Mouse (Mus musculus) gastrocnemius, adult 2 months (tissue): ENCODE results near the gene Gm45716. TPM values are rescaled to one million over a fixed set of nuclear protein-coding genes. Genes with fewer than 3 reads are reported as not detected.
A peak's percentile ranks its signal among the peaks of the same experiment; 100 is the strongest.

Source experiments
- DNase-seq: peaks from one replicate; pipeline ENCODE4 v3.0.0; 2022
- H3K27ac ChIP-seq: fragments of 200-600 bp; 2 replicates; pipeline ENCODE4 v1.8.1; 2022; ENCODE audit warnings: mild to moderate bottlenecking
- H3K4me3 ChIP-seq: fragments of 200-600 bp; 2 replicates; pipeline ENCODE4 v1.8.1; 2022; ENCODE audit warnings: mild to moderate bottlenecking, moderate library complexity
- CTCF ChIP-seq: fragments of 200-600 bp; IDR thresholded peaks from 2 replicates; pipeline ENCODE4 v1.8.1; 2022; ENCODE audit warnings: antibody characterized with exemption, mild to moderate bottlenecking, moderate library complexity
- intact Hi-C: fragments of 180-260 bp; cut with DNase I; formaldehyde crosslinking; loops from one replicate; pipeline ENCODE4 v1.15.1; 2025
- total RNA-seq, 2 experiments: library from RNA; stranded (reverse); gene quantifications; 2 replicates each; pipeline ENCODE4 v1.2.3; 2021

Gm45716 gene
- total RNA-seq, 2 experiments from 2014 or later: 1.2 to 2.7 TPM

GRCm38 (mm10) chr11:90175634-90176300, 11.7 kb upstream of the Gm45716 start:
- no peak for DNase-seq
- intact Hi-C loops: no loop called here
- Histone ChIP-seq H3K27ac (no peak overlapping the region), H3K4me3 (no peak overlapping the region)
- TF ChIP-seq CTCF: no peak

GRCm38 (mm10) chr11:90177389-90177788, 10.1 kb upstream of the Gm45716 start:
- Histone ChIP-seq H3K4me3 (no peak overlapping the region), H3K27ac (no peak overlapping the region)
- DNase-seq: no peak
- intact Hi-C loops: no loop called here
- TF ChIP-seq CTCF: no peak

- Histone ChIP-seq H3K27ac (no peak overlapping the region), H3K4me3 (no peak overlapping the region)
- no peak for DNase-seq
- peak; percentile 63 for TF ChIP-seq CTCF
- intact Hi-C loops: loop anchor here (2.0 to 5.0 kb wide), 2 partner anchors 124 to 433 kb away; no protein-coding TSS in a partner anchor
These were observed 4.1 kb upstream of the Gm45716 start for GRCm38 (mm10) chr11:90183361-90183760.

- no peak for TF ChIP-seq CTCF
- intact Hi-C loops: loop anchor here (5.0 kb wide), 2 partner anchors 63 to 123 kb away; partner anchors contain the start of gene Mmd
These were observed 2.7 kb upstream of the Gm45716 start for GRCm38 (mm10) chr11:90184756-90185155.

GRCm38 (mm10) chr11:90190156-90190555, 2.7 kb downstream of the Gm45716 start:
- no peak overlapping the region for H3K27ac ChIP-seq
- TF ChIP-seq CTCF: no peak
- no peak for DNase-seq
- intact Hi-C loops: no loop called here
- H3K4me3 ChIP-seq: no peak overlapping the region

More at GRCm38 (mm10) chr11:90184756-90185155, 2.7 kb upstream of the Gm45716 start:
- no peak overlapping the region for H3K4me3 ChIP-seq
- DNase-seq: no peak
- H3K27ac ChIP-seq: 0 out of 2 replicates have a peak overlapping the region, but pooled peaks have one; percentile 39

- TF ChIP-seq CTCF: no peak
- Histone ChIP-seq H3K4me3 (no peak overlapping the region), H3K27ac (no peak overlapping the region)
- intact Hi-C loops: no loop called here
- DNase-seq: no peak
These were observed 7.5 kb downstream of the Gm45716 start for GRCm38 (mm10) chr11:90194946-90195345.

GRCm38 (mm10) chr11:90195756-90196520, 8.5 kb downstream of the Gm45716 start:
- no peak for TF ChIP-seq CTCF
- DNase-seq: no peak
- intact Hi-C loops: no loop called here
- Histone ChIP-seq H3K4me3 (no peak overlapping the region), H3K27ac (no peak overlapping the region)

- intact Hi-C loops: no loop called here
- Histone ChIP-seq H3K4me3 (no peak overlapping the region), H3K27ac (no peak overlapping the region)
- no peak for TF ChIP-seq CTCF
- DNase-seq: no peak
These were observed 9.2 kb downstream of the Gm45716 start for GRCm38 (mm10) chr11:90196521-90197215.

GRCm38 (mm10) chr11:90198048-90198447, 10.6 kb downstream of the Gm45716 start:
- intact Hi-C loops: no loop called here
- no peak overlapping the region for H3K4me3 ChIP-seq
- DNase-seq: no peak
- TF ChIP-seq CTCF: no peak
- no peak overlapping the region for H3K27ac ChIP-seq

GRCm38 (mm10) chr11:90200826-90201225, 13.3 kb downstream of the Gm45716 start:
- intact Hi-C loops: no loop called here
- no peak overlapping the region for H3K4me3 ChIP-seq
- no peak for TF ChIP-seq CTCF
- DNase-seq: no peak
- no peak overlapping the region for H3K27ac ChIP-seq

- no peak for DNase-seq
- no peak for TF ChIP-seq CTCF
- no peak overlapping the region for H3K4me3 ChIP-seq
- intact Hi-C loops: no loop called here
- H3K27ac ChIP-seq: no peak overlapping the region
These were observed 26.8 kb downstream of the Gm45716 start for GRCm38 (mm10) chr11:90214246-90214645.

GRCm38 (mm10) chr11:90220022-90220645, 32.7 kb downstream of the Gm45716 start:
- intact Hi-C loops: no loop called here
- no peak for TF ChIP-seq CTCF
- H3K4me3 ChIP-seq: no peak overlapping the region
- no peak for DNase-seq
- H3K27ac ChIP-seq: no peak overlapping the region
